Mouse (Mus musculus): ENCODE data around the gene Dgcr2. TPM values are rescaled to one million over a fixed set of nuclear protein-coding genes. Genes with fewer than 3 reads are reported as not detected.

Dgcr2 gene
- polyA plus RNA-seq (2014; fragmentation: Illumina TruSeq; extraction: RNeasy Lipid Tissue Mini Kit (QIAGEN cat#74804); ENCODE audit: low read depth, low replicate concordance), result 23.1 TPM

DNA sequence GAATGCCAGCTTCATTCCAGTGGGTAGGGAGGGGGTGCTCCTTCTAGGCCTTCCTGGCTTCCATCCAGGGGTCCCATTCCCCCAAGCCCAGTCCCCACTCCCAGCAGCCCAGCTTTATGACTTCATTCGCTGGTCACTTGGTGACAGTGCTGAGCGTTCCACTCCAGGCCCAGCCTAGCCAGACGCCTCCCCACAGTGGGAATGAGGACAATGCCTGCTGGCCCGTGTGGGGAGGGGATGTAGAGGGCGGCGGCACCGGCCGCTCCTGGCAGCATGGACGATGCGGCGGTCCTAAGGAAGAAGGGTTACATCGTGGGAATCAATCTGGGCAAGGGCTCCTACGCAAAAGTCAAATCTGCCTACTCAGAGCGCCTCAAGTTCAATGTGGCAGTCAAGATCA lies at the start of gene Dgcr2, which contains the start of gene Tssk2:
Gene Dgcr2, minus strand, starts transcription at position 101 of the 400 bp plus-strand sequence.
Gene Tssk2, plus strand, starts transcription at position 176 of the 400 bp plus-strand sequence.

DNA sequence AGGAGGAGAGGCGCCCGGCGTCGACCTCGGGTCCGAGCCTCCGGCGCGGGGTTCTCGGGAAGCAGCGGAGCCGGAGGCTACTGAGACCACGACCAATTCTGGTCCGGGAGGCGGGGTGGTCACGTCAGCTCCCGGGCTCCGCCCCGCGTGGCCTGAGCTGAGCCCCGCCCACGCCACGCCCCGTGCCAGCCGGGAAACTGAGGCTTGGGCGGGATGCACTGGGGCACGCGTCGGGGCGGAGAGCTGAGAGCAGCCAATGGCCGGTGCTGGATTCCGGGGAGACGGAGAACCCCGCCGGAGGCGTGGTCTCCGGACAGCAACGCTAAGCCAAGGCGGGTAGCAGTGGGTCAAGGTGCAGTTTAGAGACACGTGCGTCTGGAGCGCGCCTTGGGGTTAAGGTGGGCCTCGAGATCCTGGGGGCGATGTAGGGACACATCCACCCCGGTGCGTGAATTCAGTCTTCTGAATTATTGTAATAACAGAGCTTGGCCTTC lies 29.8 kb upstream of the Dgcr2 start, which contains the start of gene Slc25a1:
Gene Slc25a1, minus strand, starts transcription at position 133 of the 494 bp plus-strand sequence.

DNA sequence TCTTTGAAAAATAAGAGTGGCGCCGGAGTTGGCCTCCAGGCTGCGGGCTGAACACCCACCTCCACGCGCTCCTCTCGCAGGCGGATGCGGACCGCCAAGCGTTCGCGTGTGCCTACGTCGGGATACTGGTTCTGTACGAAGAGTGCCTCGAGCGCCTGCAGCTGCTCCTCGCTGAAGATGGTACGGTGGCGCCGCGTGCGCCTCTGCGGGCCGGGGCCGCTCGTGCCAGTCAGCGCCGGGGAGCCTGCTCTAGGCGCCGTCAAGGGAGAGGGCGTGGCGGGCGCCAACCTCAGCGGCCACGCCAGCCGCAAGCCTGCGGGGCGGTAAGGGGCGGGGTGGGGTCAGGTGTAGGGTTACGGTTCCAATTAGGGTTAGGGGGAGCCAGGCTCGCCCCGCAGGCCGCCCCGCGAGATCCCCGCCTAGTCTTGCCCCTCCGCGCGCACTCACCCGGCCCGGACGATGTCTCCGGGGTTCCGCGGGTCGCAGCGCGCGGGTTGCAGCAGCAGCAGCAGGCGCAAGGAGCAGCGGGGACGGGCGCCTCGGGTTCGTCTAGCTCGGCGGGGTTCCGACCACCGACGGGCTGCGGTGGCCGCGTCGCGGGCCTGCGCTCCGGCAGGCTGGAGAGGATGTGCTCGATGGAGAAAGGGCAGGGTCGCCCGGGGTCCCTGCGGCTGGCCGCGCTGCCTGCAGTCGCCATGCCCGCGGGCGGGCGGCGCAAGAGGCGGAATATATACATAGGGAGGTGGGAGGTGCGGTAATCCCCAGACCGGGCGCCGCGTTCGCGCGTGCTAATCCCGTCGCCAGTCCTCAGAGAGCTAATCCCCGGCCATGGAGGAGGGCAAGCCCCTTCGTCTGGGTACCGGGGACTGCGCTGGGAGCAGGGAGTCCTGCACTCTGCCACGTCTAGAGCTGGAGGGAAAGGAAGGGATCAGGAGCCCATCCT lies 16.2 kb upstream of the Dgcr2 start, which contains the start of gene Gsc2:
Gene Gsc2, minus strand, starts transcription at position 753 of the 943 bp plus-strand sequence.

DNA sequence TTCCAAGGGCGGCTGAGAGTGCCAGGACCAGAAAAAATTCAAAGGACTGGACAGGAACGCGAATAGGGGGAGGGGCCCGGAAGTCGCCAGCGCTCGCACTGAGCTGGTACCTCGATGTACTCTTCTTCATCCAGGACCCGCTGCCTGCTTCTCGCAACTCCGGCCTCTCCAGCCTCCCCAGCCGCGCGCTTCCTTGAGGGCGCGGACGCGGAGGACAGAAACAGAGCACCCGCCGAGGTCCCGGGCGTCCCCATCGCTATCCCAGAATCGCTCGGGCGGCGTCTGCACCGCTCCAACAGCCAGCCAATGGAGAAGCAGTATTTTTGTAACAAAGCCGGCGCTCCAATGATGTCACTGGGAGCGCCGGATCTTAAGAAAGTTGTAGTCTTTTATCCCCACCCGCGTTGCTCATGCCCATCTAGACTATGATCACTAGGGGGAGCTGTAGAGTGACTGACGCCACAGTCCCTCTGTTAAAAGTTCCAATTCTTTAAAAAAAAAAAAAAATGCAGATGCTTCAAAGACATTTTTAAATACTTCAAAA lies 12.8 kb upstream of the Dgcr2 start, which contains the start of gene Ess2:
Gene Ess2, minus strand, starts transcription at position 297 of the 544 bp plus-strand sequence.

DNA sequence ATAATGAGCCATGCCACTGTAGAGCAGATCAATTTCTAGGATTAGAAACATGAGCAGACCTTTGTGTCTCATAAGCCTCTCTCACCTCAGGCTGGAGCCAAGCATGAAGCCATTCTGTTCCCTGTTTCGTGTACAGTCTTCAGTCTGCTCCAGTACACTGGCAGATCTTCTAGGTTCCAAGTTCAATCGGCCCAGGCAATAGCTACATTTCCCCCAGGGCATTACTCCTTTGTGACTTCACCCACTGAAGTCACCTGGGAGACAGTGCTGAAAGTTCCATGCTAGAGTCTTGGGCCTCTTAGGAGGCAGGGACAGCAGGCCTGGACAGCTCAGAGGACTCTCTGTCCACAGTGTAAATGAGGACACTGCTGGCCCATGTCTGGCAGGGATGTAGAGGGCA lies 4.4 kb downstream of the Dgcr2 start, which contains the start of gene Tssk1:
Gene Tssk1, plus strand, starts transcription at position 301 of the 400 bp plus-strand sequence.

DNA sequence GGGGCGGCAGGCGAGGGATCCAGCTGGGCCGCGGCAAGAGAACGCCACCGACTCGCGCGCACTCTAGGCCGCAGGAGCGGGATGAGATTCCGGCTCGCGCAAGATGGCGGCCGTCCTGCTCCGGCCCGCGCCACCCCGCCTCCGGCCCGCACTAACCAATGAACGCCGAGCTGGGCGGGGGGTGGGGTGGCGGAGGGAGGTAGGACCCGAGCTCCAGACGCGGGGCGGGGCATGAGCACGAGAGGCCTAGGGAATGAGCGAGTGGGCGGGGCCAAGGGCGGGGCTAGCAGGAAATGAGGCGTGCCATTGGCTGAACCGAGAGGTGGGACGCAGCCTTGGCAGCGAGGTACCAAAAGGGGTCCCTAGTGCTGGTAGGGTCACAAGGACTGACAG lies 6.8 kb downstream of the Dgcr2 start, which contains the start of gene Gm20518:
Gene Gm20518, minus strand, starts transcription at position 105 of the 393 bp plus-strand sequence.

DNA sequence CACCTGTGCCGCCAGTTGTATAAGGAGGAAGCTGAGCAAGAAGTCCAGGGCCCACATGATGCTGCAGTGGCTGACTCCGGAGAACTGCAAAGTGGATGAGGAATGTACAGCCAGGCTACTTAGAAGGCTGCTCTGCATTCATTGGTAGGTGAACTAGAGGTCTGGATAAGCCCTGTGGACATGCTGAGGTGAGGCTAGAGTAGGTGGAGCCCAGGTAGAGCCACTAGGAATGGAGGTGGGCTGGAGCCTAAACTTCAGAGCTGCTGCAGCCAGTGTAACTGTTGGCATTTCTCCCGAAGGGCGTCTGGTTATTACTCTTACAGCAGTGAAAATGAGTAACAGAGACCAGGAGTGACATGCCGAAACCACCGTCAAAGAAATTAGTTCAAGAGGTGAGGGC lies 60.3 kb downstream of the Dgcr2 start, which contains the start of gene Car15:
Gene Car15, minus strand, starts transcription at position 314 of the 400 bp plus-strand sequence.

DNA sequence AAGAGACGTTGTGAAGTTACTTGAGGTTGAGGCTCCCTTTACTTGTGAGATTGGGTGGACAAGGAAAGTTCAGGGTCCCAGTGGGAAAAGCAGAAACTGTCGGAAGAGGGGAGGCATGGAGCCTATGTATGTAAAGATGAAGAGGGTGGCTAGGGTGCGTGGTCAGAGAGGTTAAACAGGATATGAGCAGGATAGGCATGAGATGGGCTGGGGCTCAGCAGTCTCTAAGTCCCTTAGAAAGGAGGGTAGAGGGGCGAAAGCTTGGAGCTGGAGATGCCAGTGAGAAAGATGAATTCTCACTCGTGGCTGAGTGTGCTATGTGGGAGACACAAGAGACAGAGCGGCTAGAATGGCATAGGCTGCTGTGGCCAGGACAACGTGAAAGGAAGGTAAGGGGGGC lies 65.5 kb downstream of the Dgcr2 start, which contains the start of gene B830017H08Rik:
Gene B830017H08Rik, plus strand, starts transcription at position 301 of the 400 bp plus-strand sequence.

DNA sequence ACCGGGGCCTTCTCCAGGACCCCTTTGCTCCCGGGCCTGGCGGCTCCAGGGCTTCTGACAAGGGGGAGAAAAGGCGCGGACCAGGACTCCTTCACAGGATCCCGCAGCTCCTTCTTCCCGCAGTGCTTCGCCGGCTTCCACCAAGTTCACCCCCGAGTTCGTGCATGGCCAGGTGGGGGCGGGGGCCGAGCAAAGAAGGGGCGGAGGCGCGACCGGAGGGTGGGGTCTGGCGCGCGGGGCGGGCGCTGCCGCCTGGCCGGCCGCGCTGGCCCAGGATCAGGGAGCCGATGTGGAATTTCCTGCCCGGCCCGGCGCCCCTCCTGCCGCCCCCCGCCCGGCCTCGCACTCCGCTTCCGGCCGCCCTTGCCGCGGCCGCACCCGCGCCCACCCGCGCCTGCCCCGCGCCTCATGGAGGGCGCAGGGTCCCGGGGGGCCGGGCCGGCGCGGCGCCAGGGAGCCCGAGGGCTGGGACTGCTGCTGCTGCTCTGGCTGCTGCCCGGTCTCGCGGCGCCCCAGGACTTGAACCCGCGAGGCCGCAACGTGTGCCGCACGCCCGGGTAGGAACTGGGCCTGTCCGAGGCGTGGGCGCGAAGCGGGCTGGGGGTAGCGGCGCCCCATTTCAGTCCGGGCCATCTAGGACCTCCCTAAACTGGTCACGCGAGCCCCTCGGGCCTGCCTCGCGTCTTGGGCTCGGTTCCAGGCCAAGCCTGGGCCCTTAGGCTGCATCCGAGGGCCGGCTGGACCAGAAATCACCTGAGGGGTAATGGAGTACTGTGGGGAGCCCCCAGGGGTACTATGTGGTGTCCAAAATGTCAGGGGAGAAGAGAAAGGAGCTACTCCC lies 101.2 kb downstream of the Dgcr2 start, which contains the start of gene Scarf2:
Gene Scarf2, plus strand, starts transcription at position 312 of the 841 bp plus-strand sequence.

Other genes starting within 250 kb of the Dgcr2 start
- 9.5 TPM for gene Med15, start 165.7 kb downstream of the Dgcr2 start, polyA plus RNA-seq (2014; fragmentation: Illumina TruSeq; extraction: RNeasy Lipid Tissue Mini Kit (QIAGEN cat#74804); ENCODE audit: low read depth, low replicate concordance)
- 4.0 TPM for gene Klhl22, start 138.9 kb downstream of the Dgcr2 start, polyA plus RNA-seq (2014; fragmentation: Illumina TruSeq; extraction: RNeasy Lipid Tissue Mini Kit (QIAGEN cat#74804); ENCODE audit: low read depth, low replicate concordance)
- gene Scarf2, start 101.3 kb downstream of the Dgcr2 start, polyA plus RNA-seq (2014; fragmentation: Illumina TruSeq; extraction: RNeasy Lipid Tissue Mini Kit (QIAGEN cat#74804); ENCODE audit: low read depth, low replicate concordance), result not detected
- 1.3 TPM for gene B830017H08Rik, start 65.4 kb downstream of the Dgcr2 start, polyA plus RNA-seq (2014; fragmentation: Illumina TruSeq; extraction: RNeasy Lipid Tissue Mini Kit (QIAGEN cat#74804); ENCODE audit: low read depth, low replicate concordance)
- 0.80 TPM for gene Car15, start 60.2 kb downstream of the Dgcr2 start, polyA plus RNA-seq (2014; fragmentation: Illumina TruSeq; extraction: RNeasy Lipid Tissue Mini Kit (QIAGEN cat#74804); ENCODE audit: low read depth, low replicate concordance)
- gene Gm20518, start 6.9 kb downstream of the Dgcr2 start, polyA plus RNA-seq (2014; fragmentation: Illumina TruSeq; extraction: RNeasy Lipid Tissue Mini Kit (QIAGEN cat#74804); ENCODE audit: low read depth, low replicate concordance), result 0.21 TPM
- gene Tssk1, start 4.3 kb downstream of the Dgcr2 start, polyA plus RNA-seq (2014; fragmentation: Illumina TruSeq; extraction: RNeasy Lipid Tissue Mini Kit (QIAGEN cat#74804); ENCODE audit: low read depth, low replicate concordance), result 14.2 TPM
- 76.7 TPM for gene Tssk2, start 75 bp upstream of the Dgcr2 start, polyA plus RNA-seq (2014; fragmentation: Illumina TruSeq; extraction: RNeasy Lipid Tissue Mini Kit (QIAGEN cat#74804); ENCODE audit: low read depth, low replicate concordance)
- 4.6 TPM for gene Ess2, start 12.8 kb upstream of the Dgcr2 start, polyA plus RNA-seq (2014; fragmentation: Illumina TruSeq; extraction: RNeasy Lipid Tissue Mini Kit (QIAGEN cat#74804); ENCODE audit: low read depth, low replicate concordance)
- not detected for gene Gsc2, start 16.5 kb upstream of the Dgcr2 start, polyA plus RNA-seq (2014; fragmentation: Illumina TruSeq; extraction: RNeasy Lipid Tissue Mini Kit (QIAGEN cat#74804); ENCODE audit: low read depth, low replicate concordance)
- gene Slc25a1, start 29.7 kb upstream of the Dgcr2 start, polyA plus RNA-seq (2014; fragmentation: Illumina TruSeq; extraction: RNeasy Lipid Tissue Mini Kit (QIAGEN cat#74804); ENCODE audit: low read depth, low replicate concordance), result 11.0 TPM
- not detected for gene Vpreb2, start 81.9 kb upstream of the Dgcr2 start, polyA plus RNA-seq (2014; fragmentation: Illumina TruSeq; extraction: RNeasy Lipid Tissue Mini Kit (QIAGEN cat#74804); ENCODE audit: low read depth, low replicate concordance)
- 27.1 TPM for gene Dgcr6, start 154.3 kb upstream of the Dgcr2 start, polyA plus RNA-seq (2014; fragmentation: Illumina TruSeq; extraction: RNeasy Lipid Tissue Mini Kit (QIAGEN cat#74804); ENCODE audit: low read depth, low replicate concordance)
- 0.10 TPM for gene Prodh, start 191.6 kb upstream of the Dgcr2 start, polyA plus RNA-seq (2014; fragmentation: Illumina TruSeq; extraction: RNeasy Lipid Tissue Mini Kit (QIAGEN cat#74804); ENCODE audit: low read depth, low replicate concordance)
- gene Rtn4r, start 229.1 kb upstream of the Dgcr2 start, polyA plus RNA-seq (2014; fragmentation: Illumina TruSeq; extraction: RNeasy Lipid Tissue Mini Kit (QIAGEN cat#74804); ENCODE audit: low read depth, low replicate concordance), result not detected

Measured in testis, adult 10 weeks (tissue).